Mouse (Mus musculus): ENCODE measurements around the gene Zfp112. TPM values are rescaled to one million over a fixed set of nuclear protein-coding genes. Genes with fewer than 3 reads are reported as not detected.
A peak's percentile ranks its signal among the peaks of the same experiment; 100 is the strongest.

Zfp112 gene
- polyA plus RNA-seq, 1 experiment = not detected

DNA sequence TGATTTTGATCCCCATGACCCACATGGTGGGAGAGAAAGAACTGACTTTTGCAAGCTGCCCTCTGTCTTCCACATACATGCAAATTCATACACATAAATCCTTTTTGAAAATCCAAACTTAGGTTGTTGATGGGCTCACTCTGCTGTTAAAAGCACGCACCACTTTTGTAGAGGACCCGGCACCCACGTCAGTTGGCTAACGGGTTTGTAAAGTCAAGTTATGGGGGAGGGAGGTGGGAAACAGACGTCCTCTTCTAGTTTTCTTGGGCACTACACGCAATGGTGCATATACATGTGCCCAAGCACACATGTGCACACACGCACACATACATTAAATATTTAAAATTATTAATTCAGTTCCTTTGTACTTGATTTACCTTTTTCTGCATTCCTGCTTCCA is 1.3 kb upstream of the Zfp112 start:
- 94% methylated on average over 7 of the region's 7 CpGs for WGBS
- Histone ChIP-seq H3K4me1 (ENCODE audit: control insufficient read depth, insufficient read depth, low read length) (peaks cover 3% of the 10 kb centered on the region; the same call in 1 of the 2 replicates), H3K27ac (ENCODE audit: insufficient read depth, low read depth, low read length) (no peak overlapping the region), H3K4me3 (ENCODE audit: insufficient read depth, low read depth, low read length) (no peak overlapping the region)
- TF ChIP-seq CTCF (IDR thresholded peaks at IDR 0.05; ENCODE audit: insufficient read depth, low read depth, low read length) = no peak
- no peak for TF ChIP-seq POLR2A (IDR thresholded peaks at IDR 0.05; ENCODE audit: insufficient read depth, low read depth, low read length)

DNA sequence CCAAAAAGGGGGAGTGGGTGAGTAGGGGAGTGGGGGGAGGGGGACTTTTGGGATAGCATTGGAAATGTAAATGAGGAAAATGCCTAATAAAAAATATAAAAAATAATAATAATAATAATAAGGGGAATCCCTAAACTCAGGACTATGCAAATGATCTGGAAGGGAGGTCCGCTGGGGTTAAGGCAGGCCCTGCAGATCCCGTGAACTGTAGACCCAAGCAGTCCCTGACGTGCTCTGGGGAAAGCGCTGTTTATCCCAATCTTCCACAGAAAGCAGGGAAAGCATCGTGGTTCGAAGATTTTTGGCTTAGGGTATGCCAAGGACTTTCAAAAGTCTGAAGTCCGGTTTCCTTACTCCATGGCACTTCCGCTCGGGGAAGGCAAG is 350 bp upstream of the Zfp112 start:
- no peak for TF ChIP-seq POLR2A (IDR thresholded peaks at IDR 0.05; ENCODE audit: insufficient read depth, low read depth, low read length)
- no peak for TF ChIP-seq CTCF (IDR thresholded peaks at IDR 0.05; ENCODE audit: insufficient read depth, low read depth, low read length)
- peaks cover 3% of the 10 kb centered on the region; the same call in 1 of the 2 replicates for H3K4me1 ChIP-seq (ENCODE audit: control insufficient read depth, insufficient read depth, low read length)
- WGBS = 2% methylated on average over 9 of the region's 9 CpGs
- H3K27ac ChIP-seq (ENCODE audit: insufficient read depth, low read depth, low read length) = 0 out of 2 replicates have a peak overlapping the region, but pooled peaks have one; percentile 70
- peak overlapping the region; percentile 74 for H3K4me3 ChIP-seq (ENCODE audit: insufficient read depth, low read depth, low read length)

DNA sequence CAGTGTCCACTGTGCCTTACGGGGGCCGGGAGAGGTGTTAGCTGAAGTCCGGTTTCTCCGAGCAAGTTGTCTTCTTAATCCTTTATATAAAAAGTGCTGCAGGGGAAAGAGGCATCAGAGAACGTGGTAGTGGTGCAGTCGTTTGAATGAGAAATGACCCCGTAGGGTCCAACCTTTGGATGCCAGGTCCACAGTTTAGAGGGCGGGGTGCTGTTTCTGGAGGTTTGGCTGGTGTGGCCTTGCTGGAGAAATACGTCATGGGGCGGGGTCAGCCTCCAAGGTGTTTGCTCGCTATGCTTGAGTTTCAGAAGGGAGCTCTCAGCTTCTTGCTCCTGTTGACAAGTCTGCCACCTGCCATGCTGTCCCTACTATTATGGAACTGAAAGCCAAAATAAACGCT is 887 bp downstream of the Zfp112 start:
- WGBS = 9% methylated on average over 12 of the region's 12 CpGs
- no peak for TF ChIP-seq POLR2A (IDR thresholded peaks at IDR 0.05; ENCODE audit: insufficient read depth, low read depth, low read length)
- TF ChIP-seq CTCF (IDR thresholded peaks at IDR 0.05; ENCODE audit: insufficient read depth, low read depth, low read length) = no peak

DNA sequence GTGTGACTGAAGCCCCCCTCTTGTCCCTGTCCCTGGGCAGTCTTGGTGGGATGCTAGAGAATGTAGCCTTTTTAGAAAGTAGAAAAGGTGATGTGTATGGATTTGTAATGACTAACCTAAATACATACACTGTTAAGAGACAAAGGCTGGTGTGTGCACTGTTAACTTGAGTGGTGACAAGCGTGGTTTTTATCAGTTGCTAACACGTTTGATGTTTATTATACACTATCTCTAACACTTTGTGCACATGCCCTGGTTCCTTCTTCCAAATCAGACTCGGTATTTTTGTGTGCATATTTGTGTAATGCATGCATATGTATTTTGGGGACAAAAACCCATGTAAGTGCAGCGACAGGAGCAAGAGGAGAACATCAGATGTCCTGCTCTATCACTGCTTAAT is 4.5 kb downstream of the Zfp112 start:
- no peak overlapping the region for H3K27ac ChIP-seq (ENCODE audit: insufficient read depth, low read depth, low read length)
- peaks cover 3% of the 10 kb centered on the region; the same call in 1 of the 2 replicates for H3K4me1 ChIP-seq (ENCODE audit: control insufficient read depth, insufficient read depth, low read length)
- H3K4me3 ChIP-seq (ENCODE audit: insufficient read depth, low read depth, low read length) = no peak overlapping the region
- WGBS = 81% methylated on average over 4 of the region's 4 CpGs
- no peak for TF ChIP-seq POLR2A (IDR thresholded peaks at IDR 0.05; ENCODE audit: insufficient read depth, low read depth, low read length)
- TF ChIP-seq CTCF (IDR thresholded peaks at IDR 0.05; ENCODE audit: insufficient read depth, low read depth, low read length) = no peak

More for the DNA sequence above, 887 bp downstream of the Zfp112 start:
- Histone ChIP-seq H3K27ac (ENCODE audit: insufficient read depth, low read depth, low read length) (no peak overlapping the region), H3K4me1 (ENCODE audit: control insufficient read depth, insufficient read depth, low read length) (peaks cover 3% of the 10 kb centered on the region; the same call in 1 of the 2 replicates), H3K4me3 (ENCODE audit: insufficient read depth, low read depth, low read length) (peak overlapping the region; percentile 74)

DNA sequence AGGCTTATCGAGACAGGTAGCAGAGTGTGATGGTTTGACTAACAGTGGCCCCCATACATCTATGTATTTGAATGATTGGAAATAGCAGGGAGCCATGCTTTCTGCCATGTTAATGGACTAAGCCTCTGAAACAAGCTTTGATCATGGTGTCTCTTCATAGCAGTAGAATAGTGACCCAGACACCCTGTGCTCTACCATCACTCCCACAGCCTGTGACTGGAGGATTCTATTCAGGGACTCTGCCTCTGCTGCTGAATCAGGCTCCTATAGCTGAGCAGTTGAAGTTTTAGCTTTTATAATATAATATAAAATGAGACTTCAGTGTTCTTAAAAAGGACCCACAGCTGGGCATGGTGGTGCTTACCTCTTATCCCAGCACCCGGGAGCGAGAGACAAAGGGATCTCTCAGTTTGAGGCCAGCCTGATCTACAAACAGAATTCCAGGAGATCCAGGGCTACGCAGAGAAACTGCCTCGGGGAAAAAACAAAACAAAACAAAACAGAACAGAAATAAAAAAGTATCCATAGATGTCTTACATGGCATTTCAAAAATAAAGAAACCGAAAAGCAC is 21.4 kb downstream of the Zfp112 start:
- H3K27ac ChIP-seq (ENCODE audit: insufficient read depth, low read depth, low read length) = no peak overlapping the region
- WGBS = 15% methylated on average over 6 of the region's 6 CpGs
- no peak for TF ChIP-seq POLR2A (IDR thresholded peaks at IDR 0.05; ENCODE audit: insufficient read depth, low read depth, low read length)
- no peak for TF ChIP-seq CTCF (IDR thresholded peaks at IDR 0.05; ENCODE audit: insufficient read depth, low read depth, low read length)
- peak overlapping the region; percentile 33 for H3K4me3 ChIP-seq (ENCODE audit: insufficient read depth, low read depth, low read length)
- peaks cover 5% of the 10 kb centered on the region; the same call in 1 of the 2 replicates for H3K4me1 ChIP-seq (ENCODE audit: control insufficient read depth, insufficient read depth, low read length)

DNA sequence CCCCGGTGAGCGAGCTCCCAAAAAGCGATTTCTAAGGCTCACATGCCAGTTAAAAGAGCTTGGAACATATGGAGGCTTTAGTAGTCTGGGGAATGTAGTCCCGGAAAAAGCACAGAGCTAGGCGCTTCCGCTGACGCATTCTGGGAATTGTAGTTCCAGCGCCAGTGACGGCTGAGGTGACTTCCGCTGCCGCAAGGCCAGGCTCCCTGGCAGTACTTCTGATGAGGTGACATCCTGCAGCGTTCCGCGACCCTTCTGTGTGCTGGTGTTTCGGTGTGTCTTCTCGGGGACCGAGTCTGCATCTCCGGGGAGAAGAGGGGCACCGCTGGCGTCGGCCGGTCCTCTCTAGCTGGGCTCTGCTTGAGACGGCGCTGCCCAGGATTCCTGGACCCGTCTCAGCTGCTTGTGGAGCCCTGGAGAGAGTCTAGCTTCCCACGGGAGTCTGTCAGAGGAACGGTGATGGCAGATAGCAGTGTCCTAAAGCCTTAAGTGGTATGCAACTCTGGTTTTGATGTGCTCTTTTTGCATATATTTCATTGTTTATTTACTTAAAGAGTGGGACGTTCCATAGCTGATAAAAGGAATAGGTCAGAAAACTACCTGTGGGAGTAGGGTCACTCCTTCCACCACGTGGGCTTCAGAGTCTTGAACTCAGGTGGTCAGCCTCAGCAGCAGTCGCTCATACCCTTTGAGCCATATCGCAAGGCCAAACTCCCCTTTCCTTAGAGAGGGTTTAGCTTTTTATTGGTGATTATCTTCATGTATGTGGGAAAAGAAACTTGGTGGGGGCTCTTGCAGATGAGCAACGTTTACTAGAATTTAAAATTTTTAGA is 22.1 kb downstream of the Zfp112 start, which contains the start of gene Zfp235:
Gene Zfp235 (plus strand): TSS at position 174 of the 833 bp plus-strand sequence.
- Histone ChIP-seq H3K27ac (ENCODE audit: insufficient read depth, low read depth, low read length) (no peak within 1 kb of the TSS), H3K4me3 (ENCODE audit: insufficient read depth, low read depth, low read length) (peak within 1 kb of the TSS; percentile 63), H3K4me1 (ENCODE audit: control insufficient read depth, insufficient read depth, low read length) (peaks cover 5% of the 10 kb centered on the region; the same call in 1 of the 2 replicates)
- 2% methylated on average over 32 of the region's 32 CpGs for WGBS
- TF ChIP-seq POLR2A (IDR thresholded peaks at IDR 0.05; ENCODE audit: insufficient read depth, low read depth, low read length) = peak; percentile 86
- no peak for TF ChIP-seq CTCF (IDR thresholded peaks at IDR 0.05; ENCODE audit: insufficient read depth, low read depth, low read length)

DNA sequence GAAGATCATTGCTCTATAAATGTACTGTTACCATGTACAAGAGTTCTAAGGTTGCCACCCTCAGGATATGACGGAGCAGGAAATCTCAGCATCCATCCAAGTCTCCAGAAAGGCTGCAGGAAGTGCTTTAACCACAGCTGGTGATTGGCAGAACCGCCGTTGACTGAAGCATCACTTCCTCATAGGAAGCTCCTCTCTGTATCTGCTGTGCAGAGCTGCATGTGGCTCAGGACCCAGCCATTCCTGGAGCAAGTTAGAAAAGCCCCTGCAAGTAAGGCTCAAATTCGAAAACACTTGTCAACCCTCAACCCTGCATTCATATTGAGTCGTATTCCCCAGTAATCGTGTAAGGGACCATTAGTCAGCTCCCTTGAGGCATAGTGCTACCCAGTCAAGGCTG is 30.5 kb downstream of the Zfp112 start:
- Histone ChIP-seq H3K4me1 (ENCODE audit: control insufficient read depth, insufficient read depth, low read length) (no peaks in the 10 kb centered on the region), H3K27ac (ENCODE audit: insufficient read depth, low read depth, low read length) (no peak overlapping the region), H3K4me3 (ENCODE audit: insufficient read depth, low read depth, low read length) (no peak overlapping the region)
- WGBS = 89% methylated on average over 6 of the region's 6 CpGs
- TF ChIP-seq POLR2A (IDR thresholded peaks at IDR 0.05; ENCODE audit: insufficient read depth, low read depth, low read length) (no peak), CTCF (IDR thresholded peaks at IDR 0.05; ENCODE audit: insufficient read depth, low read depth, low read length) (no peak)

DNA sequence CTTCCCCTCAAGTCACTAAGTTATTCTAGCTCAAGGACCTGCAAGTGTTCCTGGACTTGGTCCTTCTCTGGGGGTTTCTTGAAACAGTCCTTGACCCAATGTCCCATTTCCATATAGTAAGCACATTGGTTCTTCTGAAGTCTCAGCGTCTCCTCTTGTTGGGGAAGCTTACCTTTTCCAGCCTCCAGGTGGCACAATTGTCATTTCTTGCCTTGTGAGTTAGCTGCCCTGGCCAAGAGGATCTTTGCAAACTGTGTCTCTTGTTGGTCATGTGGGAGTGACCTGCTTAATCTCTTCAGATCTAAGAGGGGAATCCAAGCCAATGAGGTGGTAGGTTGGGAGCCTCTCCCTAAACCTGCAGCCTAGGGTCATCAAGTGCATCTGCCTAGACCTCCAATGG is 41.2 kb downstream of the Zfp112 start:
- H3K27ac ChIP-seq (ENCODE audit: insufficient read depth, low read depth, low read length) = no peak overlapping the region
- H3K4me3 ChIP-seq (ENCODE audit: insufficient read depth, low read depth, low read length) = no peak overlapping the region
- H3K4me1 ChIP-seq (ENCODE audit: control insufficient read depth, insufficient read depth, low read length) = no peaks in the 10 kb centered on the region
- WGBS = 18% methylated on average over 1 of the region's 1 CpGs
- no peak for TF ChIP-seq POLR2A (IDR thresholded peaks at IDR 0.05; ENCODE audit: insufficient read depth, low read depth, low read length)
- no peak for TF ChIP-seq CTCF (IDR thresholded peaks at IDR 0.05; ENCODE audit: insufficient read depth, low read depth, low read length)

DNA sequence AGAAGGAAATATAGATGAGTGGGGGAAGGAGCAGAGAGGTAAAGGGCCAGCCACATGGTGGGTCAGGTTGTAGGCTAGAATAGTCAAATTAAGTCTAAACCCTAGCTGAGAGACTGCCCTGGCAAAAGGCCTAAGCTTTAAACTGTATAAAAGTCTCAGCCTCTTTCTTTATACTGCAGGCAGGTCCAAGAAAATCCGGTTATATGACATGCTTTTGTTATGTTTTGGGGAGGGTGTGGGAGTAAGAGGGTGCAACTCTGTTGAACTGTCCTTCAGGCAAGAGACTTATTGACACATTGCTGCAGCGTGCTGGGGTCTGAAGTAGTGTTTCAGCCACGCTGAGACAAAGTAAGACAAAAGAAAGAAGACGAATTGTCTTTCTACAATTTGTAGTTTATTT is 60.1 kb downstream of the Zfp112 start:
- Histone ChIP-seq H3K4me3 (ENCODE audit: insufficient read depth, low read depth, low read length) (no peak overlapping the region), H3K27ac (ENCODE audit: insufficient read depth, low read depth, low read length) (no peak overlapping the region), H3K4me1 (ENCODE audit: control insufficient read depth, insufficient read depth, low read length) (no peaks in the 10 kb centered on the region)
- TF ChIP-seq CTCF (IDR thresholded peaks at IDR 0.05; ENCODE audit: insufficient read depth, low read depth, low read length) = no peak
- TF ChIP-seq POLR2A (IDR thresholded peaks at IDR 0.05; ENCODE audit: insufficient read depth, low read depth, low read length) = no peak
- 52% methylated on average over 4 of the region's 4 CpGs for WGBS
